Mouse (Mus musculus): ENCODE measurements around the gene Pde1b.

Gene Pde1b

DNA sequence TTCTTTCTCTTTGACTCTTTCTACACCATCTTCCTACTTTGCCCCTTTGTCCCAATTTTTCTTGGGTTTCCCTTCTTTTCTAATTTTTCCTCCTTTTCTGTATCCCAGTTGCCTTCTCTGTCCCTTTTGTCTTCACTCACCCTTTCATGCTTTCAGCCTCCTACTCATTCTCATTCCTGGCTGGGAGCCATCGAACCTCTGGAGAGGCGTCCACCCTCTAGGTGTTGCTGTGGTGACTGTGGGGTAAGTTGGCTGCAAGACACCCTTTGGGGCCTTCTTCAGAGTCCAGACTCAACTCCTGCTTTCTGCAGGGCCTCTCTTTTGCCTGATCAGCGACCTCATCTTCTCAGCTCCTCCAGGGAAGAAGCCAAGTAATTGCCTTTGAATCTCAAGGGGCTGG, 6.5 kb downstream of the Pde1b start:
- no peak for DNase-seq (ENCODE audit: low spot score)

DNA sequence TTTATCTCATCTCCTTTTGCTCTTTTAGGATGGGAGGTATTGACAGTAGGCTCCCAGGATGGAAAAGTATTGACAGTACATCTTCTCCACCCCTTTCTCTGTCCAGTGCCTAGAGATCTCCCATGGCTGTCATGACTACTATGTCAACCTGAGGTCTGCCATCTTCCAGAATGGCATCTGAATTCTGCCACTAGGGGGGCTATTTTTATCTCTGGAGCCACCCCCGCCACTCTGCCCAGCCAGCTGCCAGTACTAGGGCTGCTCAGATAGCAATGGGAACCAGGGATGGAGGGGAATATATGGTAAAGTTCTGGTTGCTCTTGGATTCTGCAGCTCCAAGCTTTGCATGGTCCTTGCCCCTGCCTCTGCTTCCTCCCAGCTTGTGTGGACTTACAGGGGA, 8.8 kb downstream of the Pde1b start:
- no peak for DNase-seq (ENCODE audit: low spot score)

DNA sequence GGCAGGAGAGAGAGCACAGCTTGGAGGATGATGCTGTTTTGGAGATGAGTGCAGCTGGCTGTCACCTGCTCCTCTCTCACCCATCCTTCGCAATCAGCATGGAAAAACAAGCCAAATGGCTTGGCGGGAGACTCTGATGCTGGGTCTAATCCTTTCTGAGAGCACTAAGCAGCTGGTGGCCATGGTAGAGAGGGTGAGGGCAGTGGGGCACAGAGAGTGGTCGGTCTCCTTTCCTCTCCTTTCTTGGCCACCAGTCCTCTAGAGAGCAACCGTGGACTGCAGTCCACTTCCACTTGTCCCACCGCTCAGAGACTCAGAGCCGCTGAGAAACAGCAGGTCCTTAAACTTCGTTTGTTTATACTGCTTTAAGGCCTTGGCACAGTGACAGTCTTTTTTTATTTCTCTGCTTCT, 10.8 kb downstream of the Pde1b start:
- DNase-seq (ENCODE audit: low spot score), result no peak

DNA sequence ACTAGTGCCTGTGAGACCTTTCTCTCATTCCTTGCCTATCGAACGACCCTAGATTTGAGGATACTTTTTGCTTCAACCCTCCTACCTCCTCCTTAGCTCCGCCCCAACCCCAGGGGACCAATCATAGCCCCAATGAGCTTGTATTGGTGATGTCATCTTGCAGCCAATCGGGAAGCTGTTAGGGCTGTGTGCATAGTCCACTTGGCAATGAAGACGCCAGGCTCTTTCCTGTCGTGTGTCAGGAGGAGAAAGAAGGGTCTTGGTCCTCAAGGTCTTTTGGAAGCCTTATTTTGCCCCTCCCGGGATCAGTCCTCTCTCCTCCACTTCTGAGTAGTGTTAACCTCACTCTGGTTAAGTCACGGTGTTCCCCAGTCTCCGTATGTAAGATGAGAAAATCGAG, 11.3 kb downstream of the Pde1b start:
- DNase-seq (ENCODE audit: low spot score), result peak; percentile 51

DNA sequence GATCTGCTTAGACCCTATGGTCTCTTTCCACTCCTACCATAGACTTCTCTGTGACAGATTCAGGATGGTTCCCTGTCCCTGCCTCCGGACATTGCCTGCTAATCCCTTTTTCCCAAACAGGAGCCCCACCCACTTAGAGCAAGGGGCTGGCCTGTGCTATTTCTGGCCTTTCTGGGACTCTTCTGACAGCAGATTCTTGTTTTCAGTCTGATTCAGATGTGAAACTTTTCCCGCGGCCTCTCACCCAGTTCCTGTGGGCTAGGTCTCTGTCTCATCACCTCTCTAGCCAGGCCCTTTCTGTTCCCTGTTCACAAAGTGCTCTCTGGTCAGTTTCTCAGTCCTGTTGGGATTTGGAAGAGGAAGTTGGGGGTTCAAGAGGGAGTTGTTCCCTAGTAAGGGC, 12.1 kb downstream of the Pde1b start:
- no peak for DNase-seq (ENCODE audit: low spot score)

DNA sequence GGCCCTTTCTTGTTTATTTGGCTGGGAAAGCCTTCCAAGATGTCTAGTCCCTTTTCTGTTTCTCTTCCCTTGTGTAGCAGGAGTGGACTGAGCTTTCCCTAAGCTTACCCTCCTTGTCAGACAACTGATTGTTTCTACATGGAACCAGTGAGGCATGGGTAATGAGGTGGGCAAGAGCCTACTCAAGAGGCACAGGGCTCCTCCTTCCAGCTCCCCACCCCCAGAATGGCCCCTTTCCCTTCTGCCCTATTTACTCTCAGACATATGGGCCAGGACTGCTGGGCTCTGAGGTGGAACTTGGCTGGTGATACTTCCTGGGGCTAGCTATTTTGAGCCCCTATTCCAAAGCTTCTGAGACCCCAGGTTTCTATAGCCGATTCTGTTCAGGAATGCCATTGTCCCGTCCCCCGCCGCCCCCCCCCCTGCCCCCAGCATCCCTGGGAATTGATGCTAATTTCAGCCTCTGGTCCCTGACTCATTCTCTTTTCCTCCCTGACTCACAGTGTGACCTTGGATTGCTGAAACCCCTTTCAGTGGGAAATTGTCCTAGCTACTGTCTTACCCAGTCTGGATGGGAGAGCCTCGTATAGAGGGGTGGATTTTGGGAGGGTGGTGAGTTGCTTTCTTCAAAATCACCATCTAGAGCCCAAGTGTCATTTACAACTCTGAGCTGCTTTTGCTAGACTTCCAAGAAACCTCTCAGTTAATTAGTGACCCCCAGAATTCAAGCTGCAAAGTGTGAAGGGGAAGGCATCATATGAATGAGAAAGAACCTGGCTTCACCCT, 16.0 kb downstream of the Pde1b start:
- DNase-seq (ENCODE audit: low spot score), result no peak

DNA sequence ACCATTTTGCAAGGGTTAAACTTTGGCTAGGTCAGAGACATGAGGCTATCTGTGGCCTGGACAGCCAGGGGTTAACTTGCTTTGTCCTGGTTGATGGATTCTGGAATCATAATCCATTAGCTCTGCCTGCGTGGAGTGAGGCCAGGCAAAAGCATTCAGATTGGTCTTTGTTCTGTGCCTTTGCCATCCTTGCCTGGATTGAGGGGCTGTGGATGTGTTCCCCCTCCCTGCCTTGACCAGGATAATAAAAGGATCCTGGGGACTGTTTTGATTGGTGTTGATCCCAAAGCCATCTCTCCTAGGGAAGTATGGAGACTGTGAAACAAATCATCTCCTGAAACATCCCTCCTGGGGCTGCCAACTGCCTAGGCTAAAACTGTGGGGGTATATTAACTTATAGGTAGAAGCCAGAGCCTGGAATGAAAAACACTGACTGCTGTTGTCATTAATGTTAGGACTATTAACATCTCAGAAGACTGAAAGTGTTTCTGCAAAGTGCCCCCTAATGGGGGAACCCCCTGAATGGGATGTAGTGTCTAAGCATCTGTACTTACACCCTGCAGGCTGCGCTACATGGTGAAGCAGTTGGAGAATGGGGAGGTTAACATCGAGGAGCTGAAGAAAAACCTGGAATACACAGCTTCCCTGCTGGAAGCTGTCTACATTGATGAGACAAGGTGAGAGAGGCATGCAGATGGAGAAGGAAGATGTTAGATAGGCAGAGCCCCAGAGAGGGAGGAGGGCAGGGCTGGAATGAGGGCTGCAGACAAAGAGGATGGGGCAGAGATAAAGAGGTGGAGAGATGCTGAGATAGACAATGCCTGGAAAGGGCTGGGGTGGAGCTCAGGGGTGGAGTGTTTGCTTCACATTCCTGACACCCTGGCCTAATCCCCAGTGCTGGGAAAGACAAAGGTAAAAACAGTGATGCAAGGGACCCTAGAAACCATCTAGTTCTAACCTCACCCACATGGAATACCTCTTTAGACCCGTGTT, 16.8 kb downstream of the Pde1b start:
- no peak for DNase-seq (ENCODE audit: low spot score)

DNA sequence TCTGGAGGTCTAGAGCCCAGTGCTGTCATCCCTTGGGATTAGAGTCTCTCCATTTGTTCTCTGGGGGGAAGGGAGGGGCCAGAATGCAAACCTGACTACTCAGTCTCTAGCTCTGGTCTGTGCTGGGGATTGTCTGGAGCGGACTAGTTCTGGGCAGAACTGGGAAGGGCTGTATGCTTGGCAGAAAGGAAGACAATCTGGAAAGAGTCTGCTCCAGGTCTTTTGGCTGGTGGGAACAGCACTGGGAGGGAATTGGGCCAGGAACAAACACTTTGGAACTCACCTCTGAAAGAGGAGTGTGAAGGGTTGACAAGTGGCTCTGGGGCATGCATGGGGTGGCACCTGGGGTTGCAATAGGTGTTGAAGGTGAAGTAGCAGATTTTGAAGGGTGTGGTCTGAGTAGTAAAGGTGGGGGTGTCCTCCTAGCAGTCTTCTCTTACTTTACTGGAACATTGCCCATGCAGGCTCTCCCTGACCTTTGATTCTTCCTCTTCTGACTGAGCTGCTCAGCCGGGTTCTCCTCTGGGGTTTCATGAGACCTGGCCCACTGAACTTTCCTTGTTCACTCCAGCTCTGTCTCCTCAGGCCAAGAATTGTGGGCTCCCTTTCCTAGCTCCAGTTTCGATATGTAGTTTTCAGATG, 19.7 kb downstream of the Pde1b start:
- DNase-seq (ENCODE audit: low spot score), result no peak

DNA sequence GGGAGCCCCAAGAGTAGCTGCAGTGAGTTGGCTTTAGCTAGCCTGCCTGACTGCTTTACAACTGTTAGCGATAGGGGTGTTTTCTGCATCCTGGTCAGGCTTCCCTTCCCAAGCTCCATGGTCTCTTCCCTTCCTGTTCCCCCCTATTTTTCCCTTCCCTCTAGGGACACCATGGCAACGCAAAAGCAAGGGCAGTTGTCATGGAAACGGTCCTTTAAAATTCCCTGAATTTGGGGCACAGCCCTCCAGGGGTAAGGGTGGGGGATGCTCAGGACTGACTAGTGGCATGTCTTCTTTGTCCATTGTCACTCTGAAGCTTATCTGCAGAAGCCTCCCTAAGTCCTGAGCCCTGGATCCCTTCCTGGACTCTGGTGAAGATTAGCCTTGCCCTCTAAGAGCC, 20.3 kb downstream of the Pde1b start:
- DNase-seq (ENCODE audit: low spot score), result no peak

DNA sequence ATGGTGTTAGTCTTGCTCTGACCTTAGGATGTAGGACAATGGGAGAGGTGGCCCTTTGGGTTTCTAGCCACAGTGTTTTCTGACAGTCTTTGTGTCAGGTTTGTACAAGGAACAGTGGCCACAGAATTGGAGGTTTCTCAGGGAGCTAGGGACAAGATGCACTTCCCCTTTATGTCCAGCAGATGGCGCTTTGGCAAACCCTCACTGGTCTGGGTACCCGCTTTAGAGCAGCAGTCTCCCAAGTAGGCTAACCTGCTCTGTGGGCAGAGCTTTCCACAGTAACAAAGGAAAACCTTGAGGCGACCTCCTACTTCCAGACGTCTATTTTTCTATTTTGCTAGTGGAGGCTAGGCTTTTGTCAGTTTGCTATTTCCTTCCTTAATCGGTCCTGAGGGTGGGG, 27.5 kb downstream of the Pde1b start:
- peak; percentile 42 for DNase-seq (ENCODE audit: low spot score)

DNA sequence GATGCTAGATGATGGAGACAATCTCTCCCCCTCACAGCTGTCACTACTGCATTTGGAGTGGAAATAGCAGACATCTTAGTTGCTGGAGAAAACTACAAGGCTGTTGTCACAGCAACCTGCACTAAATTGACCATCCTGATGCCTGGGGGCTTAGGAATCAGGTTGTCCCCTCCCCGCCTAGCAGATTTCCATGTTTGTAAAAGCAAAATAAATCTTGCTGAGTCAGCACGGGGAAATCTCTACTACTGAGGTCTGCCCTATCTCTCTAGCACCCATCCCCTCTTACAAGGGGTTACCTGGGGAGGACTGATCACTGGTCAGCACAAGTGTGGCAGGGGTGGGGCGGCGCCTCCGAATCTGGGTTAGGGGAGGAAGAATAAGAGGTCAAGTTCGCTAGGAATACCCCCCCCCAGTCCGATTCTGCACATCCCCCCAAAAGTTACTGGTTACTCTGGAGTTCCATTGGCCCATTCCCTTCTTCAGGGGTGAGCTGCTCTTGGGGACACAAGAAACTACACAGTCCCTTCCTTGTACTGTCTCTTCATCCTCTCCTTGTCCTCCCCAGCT, 31.3 kb downstream of the Pde1b start:
- DNase-seq (ENCODE audit: low spot score), result no peak

DNA sequence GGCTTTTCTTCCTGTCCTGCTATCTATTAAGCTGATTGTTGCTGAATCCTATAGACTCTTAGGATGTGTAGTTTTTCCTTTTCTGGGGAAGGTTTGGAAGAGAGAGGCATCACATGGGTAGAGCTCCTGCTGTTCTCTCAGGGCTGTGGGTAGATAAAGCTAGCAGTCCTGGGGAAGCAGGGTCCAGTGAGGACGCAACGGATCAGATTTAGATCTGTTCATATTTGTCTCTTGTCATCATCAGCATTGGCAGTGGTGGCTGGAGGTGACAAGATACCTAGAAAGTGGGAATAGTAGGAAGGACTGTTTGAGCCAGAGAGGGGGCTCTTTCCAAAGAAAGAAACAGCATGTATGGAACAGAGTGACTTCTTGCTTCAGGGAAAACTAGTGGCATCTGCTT, 32.2 kb downstream of the Pde1b start:
- no peak for DNase-seq (ENCODE audit: low spot score)

DNA sequence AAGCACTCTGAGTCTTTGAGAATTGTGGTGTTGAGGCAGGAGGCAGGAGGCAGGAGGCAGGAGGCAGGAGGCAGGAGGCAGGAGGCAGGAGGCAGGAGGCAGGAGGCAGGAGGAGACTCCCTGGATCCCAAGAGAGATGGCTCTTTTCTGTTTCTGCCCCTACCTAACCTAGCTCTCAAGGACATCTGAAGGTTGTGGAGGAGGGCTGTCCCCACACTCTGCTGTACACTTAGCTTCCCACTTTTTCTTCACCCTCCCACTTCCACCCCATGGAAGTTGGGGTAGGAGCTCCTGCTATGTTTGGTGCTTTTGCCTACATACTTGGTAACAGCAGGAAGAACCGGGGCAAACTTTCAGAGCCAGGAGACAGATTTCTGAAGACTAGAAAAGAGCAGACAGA, 33.0 kb downstream of the Pde1b start:
- no peak for DNase-seq (ENCODE audit: low spot score)

DNA sequence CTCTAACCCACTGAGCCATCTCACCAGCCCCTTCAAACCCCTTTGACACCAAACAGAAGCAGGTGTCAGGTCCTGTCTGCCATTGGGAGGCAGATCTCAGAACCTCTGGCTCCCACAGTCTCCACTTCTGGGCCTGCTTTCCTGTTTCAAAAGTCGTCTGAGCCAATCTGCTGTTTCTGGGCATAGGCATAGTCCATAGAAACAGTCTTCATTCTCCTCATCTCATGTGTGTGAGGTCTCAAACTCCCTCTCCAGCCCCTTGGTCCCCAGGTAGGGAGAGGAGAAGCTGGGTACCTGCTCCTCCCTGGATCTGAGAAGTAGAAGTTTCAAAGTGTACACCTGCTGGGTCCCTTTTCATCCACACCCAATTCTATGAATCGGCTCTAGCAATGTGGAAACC, 33.6 kb downstream of the Pde1b start:
- DNase-seq (ENCODE audit: low spot score), result no peak

DNA sequence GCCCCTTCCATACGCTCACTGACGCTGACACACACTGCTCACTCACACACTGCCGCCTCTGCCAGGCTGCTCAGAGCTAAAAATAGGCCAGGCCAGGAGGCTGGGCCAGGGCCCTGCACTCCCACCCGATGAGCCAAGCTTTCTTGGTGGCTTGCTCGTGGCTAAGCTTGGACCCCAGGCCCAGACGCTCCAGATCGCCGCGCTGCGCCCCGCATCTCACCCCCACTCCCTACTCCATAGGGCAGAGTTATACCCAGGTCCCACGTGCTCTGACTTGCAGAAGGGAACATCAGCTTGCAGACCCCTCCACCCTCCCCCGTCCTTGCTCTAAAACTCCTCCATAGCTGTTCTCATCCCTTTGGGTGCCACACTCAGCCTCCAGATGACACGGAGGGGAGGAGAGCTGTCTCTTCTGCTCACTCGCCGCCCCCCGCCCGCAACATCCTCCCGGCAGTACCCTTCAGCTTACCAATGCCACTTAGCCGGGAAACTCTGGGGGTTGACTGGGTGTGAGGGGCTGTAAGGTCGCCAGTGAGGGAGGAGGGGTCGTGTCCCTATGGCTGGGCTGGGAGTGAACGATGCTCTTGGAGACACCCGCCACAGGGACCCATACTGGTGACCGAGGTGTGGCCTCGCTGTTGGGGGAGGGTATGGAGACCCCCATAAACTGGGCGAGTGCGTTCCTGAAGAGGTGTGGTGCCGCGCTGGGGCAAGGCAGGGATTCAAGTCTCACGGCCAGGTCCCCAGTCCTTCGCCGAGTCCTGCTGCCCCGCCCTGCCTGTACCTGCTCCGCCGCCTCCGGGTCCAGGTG, 34.4 kb downstream of the Pde1b start:
- DNase-seq (ENCODE audit: low spot score), result no peak

DNA sequence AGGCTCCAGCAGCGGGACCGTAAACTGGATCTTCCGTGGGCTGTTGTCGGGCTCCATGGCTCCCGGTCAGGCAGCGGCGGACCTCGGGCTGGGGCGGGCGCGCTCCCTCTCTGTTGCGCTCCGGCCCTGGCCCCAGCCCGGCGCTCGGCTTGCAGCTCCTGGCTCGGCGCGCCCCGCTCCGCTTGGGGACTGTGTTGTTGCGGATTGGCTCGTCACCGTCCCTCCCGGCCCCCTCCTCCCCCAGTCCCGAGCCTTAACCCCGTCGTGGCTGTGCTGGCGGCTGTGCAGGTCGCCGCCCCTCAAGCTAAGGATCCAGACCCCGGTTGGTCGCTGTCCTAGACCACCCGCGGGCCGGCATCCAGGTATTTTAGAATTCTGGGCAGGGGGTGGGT, 35.0 kb downstream of the Pde1b start, which contains the start of gene Ppp1r1a:
TSS of gene Ppp1r1a (minus strand) at position 182 of the 392 bp plus-strand sequence.
- DNase-seq (ENCODE audit: low spot score), result peak; percentile 42

DNA sequence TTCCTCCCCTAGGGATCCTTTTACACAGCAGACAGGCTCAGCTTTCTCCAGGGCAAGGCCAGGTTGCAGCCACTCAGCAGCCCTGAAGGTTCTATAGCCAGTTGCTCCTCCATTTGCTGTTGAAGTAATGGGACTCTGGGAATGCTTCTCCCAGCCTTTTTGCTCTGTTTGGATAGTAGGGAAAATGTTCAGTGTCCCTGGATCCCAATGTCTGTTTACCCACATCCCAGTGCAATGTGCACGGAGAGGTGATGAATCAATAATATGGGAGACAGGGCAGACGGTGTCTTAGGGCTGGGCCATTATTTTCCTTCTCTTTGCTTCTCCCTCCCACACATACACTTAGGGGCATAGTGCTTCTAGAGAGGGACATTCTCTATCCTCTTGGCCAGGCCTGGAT, 36.4 kb downstream of the Pde1b start:
- DNase-seq (ENCODE audit: low spot score), result no peak

DNA sequence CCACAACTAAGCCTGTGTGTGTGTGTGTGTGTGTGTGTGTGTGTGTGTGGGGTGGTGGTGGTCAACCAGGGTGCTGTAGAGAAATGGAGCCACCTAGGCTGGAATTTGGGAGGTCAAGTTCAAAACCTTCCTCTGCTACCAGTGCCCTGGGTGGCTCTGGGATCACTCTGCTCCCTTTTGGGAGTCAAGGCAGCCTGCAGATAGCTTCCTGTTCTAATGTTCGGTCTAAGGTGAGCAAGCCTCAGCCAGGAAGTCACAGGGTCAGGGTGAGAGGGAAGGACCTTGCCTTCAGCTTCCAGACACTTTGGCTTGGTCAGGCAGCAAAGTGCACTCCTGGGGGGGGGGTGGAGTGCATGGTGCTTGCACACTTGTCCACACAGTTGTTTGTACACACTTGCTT, 37.8 kb downstream of the Pde1b start:
- no peak for DNase-seq (ENCODE audit: low spot score)

DNA sequence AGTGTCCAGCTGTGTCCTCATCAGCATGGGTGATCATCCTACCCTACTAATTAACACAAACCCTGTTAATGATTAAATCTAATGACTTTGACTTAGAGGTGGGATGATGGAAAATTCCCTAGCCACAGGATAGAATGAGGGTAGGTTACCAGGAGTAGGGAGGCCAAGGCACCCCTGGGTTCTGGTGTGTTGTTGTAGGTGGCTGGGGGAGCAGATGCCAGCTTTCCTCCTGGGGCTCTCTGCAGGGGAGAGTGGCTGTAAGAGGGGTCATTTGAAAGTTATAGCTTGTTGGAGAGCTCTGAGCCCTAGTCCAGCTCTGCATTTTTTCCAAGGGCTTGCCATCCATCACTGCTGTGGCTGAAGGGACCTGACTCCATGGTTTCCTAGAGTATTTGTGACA, 39.7 kb downstream of the Pde1b start:
- no peak for DNase-seq (ENCODE audit: low spot score)

DNA sequence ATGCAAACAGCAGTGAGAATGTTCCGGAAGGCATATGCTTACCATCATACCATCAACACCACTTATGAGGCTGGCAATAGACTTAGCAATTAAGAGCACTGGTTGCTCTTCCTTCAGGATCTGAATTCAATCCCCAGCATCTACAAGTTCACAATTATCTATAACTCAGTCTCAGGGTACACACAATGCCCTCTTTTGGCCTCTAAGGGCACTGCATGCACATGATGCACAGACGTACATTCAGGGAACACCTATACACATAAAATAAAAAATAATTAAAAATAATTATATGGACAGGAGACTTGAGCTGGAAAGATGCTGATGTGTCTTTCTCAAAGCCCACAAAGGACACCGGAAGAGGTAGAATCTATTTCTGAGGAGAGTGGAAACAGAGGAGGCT, 45.1 kb downstream of the Pde1b start:
- DNase-seq (ENCODE audit: low spot score), result no peak

DNA sequence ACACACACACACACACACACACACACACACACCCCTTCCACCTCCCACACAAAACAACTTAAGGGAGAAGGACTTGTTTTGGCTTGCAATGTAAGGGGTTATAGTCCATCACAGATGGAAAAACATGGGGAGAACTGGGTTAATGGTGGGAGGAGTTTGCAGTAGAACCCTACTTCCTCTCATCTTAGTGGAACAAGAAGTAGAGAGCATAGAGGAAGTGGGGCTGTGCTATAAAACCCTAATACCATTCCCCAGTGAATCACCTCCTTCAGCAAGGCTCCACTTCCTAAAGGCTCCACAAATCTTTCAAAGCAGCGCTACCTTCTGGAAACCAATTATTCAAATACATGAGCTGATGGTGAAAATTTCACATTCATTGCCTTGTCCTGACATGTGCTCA, 46.6 kb downstream of the Pde1b start:
- DNase-seq (ENCODE audit: low spot score), result no peak

All from ovary, postnatal 14 days (tissue).